Mouse (Mus musculus): ENCODE data around the gene Mybph. TPM values are rescaled to one million over a fixed set of nuclear protein-coding genes. Genes with fewer than 3 reads are reported as not detected.

Gene Mybph
- polyA plus RNA-seq, 1 experiment from 2014 or later, result not detected

DNA sequence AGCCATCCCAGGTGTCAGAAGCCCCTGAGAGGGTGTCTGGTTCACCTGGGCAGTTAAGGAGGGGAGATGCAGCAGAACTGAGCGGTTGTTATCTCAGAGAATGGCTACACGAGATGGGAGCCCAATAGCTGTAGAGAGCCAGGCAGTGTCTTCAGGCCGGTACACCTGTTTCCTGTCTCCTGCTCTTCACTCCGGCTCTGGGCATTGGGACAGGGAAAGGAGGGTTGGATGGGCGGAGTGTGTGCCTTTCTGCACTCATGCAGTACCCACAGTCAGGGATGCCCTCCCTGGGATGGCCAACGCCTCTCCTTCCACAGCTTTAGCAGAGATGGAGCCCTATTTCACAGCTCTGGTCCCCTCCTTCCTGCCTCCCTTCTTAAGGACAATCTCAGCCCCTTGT is 17.8 kb downstream of the Mybph start:
- Histone ChIP-seq H3K4me1 (replicated peaks; ENCODE audit: control insufficient read depth, insufficient read depth, low read length) (peaks cover 23% of the 10 kb centered on the region), H3K27ac (ENCODE audit: low read depth) (peak overlapping the region; percentile 29; the same call in 1 of the 2 replicates), H3K36me3 (ENCODE audit: control insufficient read depth, insufficient read depth, low read length) (no peaks in the 10 kb centered on the region), H3K27me3 (replicated peaks; ENCODE audit: control insufficient read depth, insufficient read depth, low read length) (no peaks in the 10 kb centered on the region), H3K4me2 (ENCODE audit: low read length) (no peak overlapping the region), H3K4me3 (ENCODE audit: low read depth, low read length) (no peak overlapping the region), H3K9ac (ENCODE audit: low read length) (no peak overlapping the region), H3K9me3 (ENCODE audit: control insufficient read depth, low read length) (no peaks in the 10 kb centered on the region)
- 44% methylated on average over 6 of the region's 6 CpGs for WGBS
- DNase-seq (ENCODE audit: low spot score) (no peak), ATAC-seq (replicated peaks; ENCODE audit: low FRiP score, low TSS enrichment, low read depth) (no peak)

DNA sequence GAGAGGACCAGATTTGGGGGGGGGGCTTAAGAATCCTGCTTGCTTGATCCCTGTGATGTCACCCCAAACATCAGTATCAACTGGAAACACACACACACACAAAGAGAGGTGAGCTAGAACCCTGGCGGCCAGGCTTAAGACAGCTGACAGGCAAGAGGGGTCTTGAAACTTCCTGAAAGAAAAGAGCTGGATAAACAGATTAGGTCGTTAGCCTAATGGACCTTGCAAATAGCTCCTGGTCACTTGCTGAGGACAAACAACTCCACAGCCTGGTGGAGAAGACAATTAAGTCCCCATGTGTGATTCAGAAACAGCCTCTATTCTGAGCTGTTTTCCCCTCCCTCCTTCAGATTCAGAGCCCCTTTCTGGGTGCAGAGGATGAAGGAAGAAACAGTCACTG is 18.4 kb downstream of the Mybph start:
- Histone ChIP-seq H3K4me3 (ENCODE audit: low read depth, low read length) (no peak overlapping the region), H3K4me1 (replicated peaks; ENCODE audit: control insufficient read depth, insufficient read depth, low read length) (peaks cover 24% of the 10 kb centered on the region), H3K4me2 (ENCODE audit: low read length) (no peak overlapping the region), H3K9me3 (ENCODE audit: control insufficient read depth, low read length) (no peaks in the 10 kb centered on the region), H3K27ac (ENCODE audit: low read depth) (peak overlapping the region; percentile 29), H3K27me3 (replicated peaks; ENCODE audit: control insufficient read depth, insufficient read depth, low read length) (no peaks in the 10 kb centered on the region), H3K36me3 (ENCODE audit: control insufficient read depth, insufficient read depth, low read length) (no peaks in the 10 kb centered on the region), H3K9ac (ENCODE audit: low read length) (no peak overlapping the region)
- DNase-seq (ENCODE audit: low spot score) (no peak), ATAC-seq (replicated peaks; ENCODE audit: low FRiP score, low TSS enrichment, low read depth) (no peak)
- WGBS, result 20% methylated on average over 2 of the region's 2 CpGs

DNA sequence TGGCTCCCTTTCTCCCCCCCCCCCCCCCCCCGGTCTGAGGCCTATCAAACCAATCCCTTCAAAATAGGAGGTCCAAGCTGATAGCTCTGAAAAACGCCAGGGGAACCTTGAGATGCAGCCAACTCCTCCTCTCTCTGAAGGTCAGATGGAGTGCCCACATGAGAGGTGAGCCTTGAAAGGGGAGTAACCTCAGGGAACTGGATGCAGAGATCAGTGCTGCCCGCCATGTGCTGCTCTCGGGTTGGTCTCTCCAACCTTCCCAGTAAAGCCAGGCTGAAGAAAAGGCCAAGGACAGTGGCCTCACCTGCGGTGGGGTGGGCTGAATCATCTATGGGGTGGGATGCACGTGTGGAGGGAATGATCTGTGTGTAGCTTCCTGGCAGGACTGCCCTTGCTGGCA is 19.1 kb downstream of the Mybph start:
- Histone ChIP-seq H3K4me3 (ENCODE audit: low read depth, low read length) (no peak overlapping the region), H3K9ac (ENCODE audit: low read length) (no peak overlapping the region), H3K27ac (ENCODE audit: low read depth) (no peak overlapping the region), H3K27me3 (replicated peaks; ENCODE audit: control insufficient read depth, insufficient read depth, low read length) (no peaks in the 10 kb centered on the region), H3K4me2 (ENCODE audit: low read length) (no peak overlapping the region), H3K4me1 (replicated peaks; ENCODE audit: control insufficient read depth, insufficient read depth, low read length) (peaks cover 24% of the 10 kb centered on the region), H3K36me3 (ENCODE audit: control insufficient read depth, insufficient read depth, low read length) (no peaks in the 10 kb centered on the region), H3K9me3 (ENCODE audit: control insufficient read depth, low read length) (no peaks in the 10 kb centered on the region)
- DNase-seq (ENCODE audit: low spot score) (no peak), ATAC-seq (replicated peaks; ENCODE audit: low FRiP score, low TSS enrichment, low read depth) (no peak)
- WGBS, result 82% methylated on average over 6 of the region's 6 CpGs

DNA sequence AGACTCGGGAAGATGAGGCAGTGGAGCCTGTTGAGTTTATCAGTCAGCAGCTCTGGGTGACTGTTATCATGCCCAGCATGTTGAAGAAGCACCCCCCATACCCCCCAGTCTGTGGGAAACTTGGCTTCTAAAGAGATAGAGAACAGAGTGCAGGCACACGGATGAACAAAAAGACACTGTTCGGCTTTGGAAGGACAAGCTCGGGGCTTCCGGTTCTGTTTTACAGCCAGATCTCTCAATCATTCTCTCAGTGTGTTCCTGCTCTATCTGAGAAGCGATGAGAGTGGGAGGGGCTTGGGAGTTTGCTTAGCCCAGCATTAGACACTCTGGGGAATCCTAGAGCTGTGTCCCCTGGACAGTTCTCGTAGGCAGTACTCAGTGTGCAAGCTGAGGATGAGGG is 20.2 kb downstream of the Mybph start:
- ATAC-seq (replicated peaks; ENCODE audit: low FRiP score, low TSS enrichment, low read depth) (peak; percentile 34; the same call in 1 of the 2 replicates), DNase-seq (ENCODE audit: low spot score) (no peak)

DNA sequence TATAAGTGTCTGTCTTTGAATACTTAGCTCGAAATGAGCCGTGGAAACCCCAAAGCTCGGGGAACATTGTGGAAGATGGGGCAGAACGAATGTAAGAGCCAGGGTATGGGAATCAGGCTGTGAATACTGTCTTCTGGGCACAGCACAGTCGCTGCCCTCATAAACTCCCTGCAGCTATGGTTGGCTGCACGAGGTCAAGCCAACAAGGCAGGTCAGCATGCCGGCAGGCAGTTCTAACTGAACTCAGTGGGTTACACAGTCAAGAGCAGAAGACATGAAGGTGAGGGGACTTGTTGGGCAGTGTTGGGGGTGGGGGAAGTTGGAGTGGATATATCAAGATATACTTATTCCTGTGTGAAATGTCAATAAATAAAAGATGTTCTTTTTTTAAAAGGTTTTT is 21.8 kb downstream of the Mybph start:
- Histone ChIP-seq H3K4me3 (ENCODE audit: low read depth, low read length) (no peak overlapping the region), H3K9ac (ENCODE audit: low read length) (no peak overlapping the region), H3K36me3 (ENCODE audit: control insufficient read depth, insufficient read depth, low read length) (no peaks in the 10 kb centered on the region), H3K27ac (ENCODE audit: low read depth) (no peak overlapping the region), H3K4me1 (replicated peaks; ENCODE audit: control insufficient read depth, insufficient read depth, low read length) (peaks cover 24% of the 10 kb centered on the region), H3K4me2 (ENCODE audit: low read length) (no peak overlapping the region), H3K9me3 (ENCODE audit: control insufficient read depth, low read length) (no peaks in the 10 kb centered on the region), H3K27me3 (replicated peaks; ENCODE audit: control insufficient read depth, insufficient read depth, low read length) (no peaks in the 10 kb centered on the region)
- WGBS, result 62% methylated on average over 7 of the region's 7 CpGs
- DNase-seq (ENCODE audit: low spot score) (no peak), ATAC-seq (replicated peaks; ENCODE audit: low FRiP score, low TSS enrichment, low read depth) (no peak)

More for the DNA sequence above, 20.2 kb downstream of the Mybph start:
- Histone ChIP-seq H3K9ac (ENCODE audit: low read length) (no peak overlapping the region), H3K4me3 (ENCODE audit: low read depth, low read length) (no peak overlapping the region), H3K4me1 (replicated peaks; ENCODE audit: control insufficient read depth, insufficient read depth, low read length) (peaks cover 24% of the 10 kb centered on the region), H3K27me3 (replicated peaks; ENCODE audit: control insufficient read depth, insufficient read depth, low read length) (no peaks in the 10 kb centered on the region), H3K4me2 (ENCODE audit: low read length) (no peak overlapping the region), H3K9me3 (ENCODE audit: control insufficient read depth, low read length) (no peaks in the 10 kb centered on the region), H3K36me3 (ENCODE audit: control insufficient read depth, insufficient read depth, low read length) (no peaks in the 10 kb centered on the region), H3K27ac (ENCODE audit: low read depth) (peak overlapping the region; percentile 51; the same call in 1 of the 2 replicates)
- WGBS, result 22% methylated on average over 7 of the region's 7 CpGs

DNA sequence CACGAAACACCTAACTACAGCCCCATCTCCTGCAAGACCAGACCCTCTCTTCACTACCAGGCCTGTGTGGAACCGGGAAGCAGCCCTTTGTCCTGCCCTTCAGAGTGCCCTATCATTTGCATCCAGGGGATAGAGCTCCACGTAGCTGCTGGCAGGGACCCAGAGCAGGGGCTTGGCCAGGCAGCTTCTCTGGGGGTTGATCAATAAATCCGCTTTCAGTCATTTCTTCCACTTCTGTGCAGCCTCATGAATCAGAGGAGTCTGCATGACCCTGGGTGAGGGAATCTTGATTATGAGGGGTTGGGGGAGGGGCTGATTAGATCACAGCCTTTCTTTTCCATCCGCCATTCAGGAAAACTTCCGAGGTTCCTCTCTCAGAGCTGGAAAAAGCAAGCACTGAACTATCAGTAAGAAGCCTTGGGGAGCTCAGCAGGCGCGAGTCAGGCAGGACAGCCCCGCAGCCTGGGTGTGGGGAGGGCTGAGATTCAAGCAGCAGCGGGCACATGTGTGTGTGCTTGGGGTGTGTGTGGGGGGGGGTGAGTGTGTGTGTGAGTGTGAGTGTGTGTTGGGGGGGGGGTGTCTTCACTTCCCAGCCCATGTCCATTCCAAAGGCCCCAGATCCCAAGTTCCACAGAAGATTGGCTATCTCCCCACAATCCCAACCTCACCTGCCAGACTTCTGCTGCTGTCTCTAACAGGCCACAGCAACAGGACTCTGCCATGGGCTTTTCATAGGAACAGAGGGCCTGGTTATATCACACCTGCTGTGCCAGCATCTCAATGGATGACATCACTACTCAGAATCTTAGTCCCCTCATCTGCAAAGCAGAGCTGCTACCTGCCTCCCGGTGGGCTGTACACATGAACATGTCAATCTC is 22.7 kb downstream of the Mybph start:
- Histone ChIP-seq H3K27ac (ENCODE audit: low read depth) (0 out of 2 replicates have a peak overlapping the region, but pooled peaks have one; percentile 5), H3K4me1 (replicated peaks; ENCODE audit: control insufficient read depth, insufficient read depth, low read length) (peaks cover 22% of the 10 kb centered on the region), H3K4me2 (ENCODE audit: low read length) (no peak overlapping the region), H3K4me3 (ENCODE audit: low read depth, low read length) (no peak overlapping the region), H3K9me3 (ENCODE audit: control insufficient read depth, low read length) (no peaks in the 10 kb centered on the region), H3K36me3 (ENCODE audit: control insufficient read depth, insufficient read depth, low read length) (no peaks in the 10 kb centered on the region), H3K27me3 (replicated peaks; ENCODE audit: control insufficient read depth, insufficient read depth, low read length) (no peaks in the 10 kb centered on the region), H3K9ac (ENCODE audit: low read length) (no peak overlapping the region)
- ATAC-seq (replicated peaks; ENCODE audit: low FRiP score, low TSS enrichment, low read depth) (no peak), DNase-seq (ENCODE audit: low spot score) (no peak)
- WGBS, result 42% methylated on average over 11 of the region's 11 CpGs

DNA sequence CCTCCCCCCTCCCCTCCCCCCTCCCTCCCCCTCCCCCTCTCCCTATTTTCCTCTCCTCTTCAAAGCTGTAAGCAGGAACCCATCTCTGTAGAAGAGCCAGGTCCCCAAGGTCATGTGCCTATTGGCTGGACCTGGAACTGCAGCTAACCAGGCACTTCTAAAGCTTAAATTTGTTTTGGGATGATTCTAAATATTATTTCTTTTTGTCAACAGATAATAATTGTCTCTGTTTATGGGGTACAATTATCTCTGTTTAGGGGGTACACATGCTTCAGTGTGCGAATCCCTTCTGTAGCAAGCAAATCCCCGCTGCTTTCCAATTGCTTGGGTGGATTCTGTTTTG is 23.4 kb downstream of the Mybph start:
- 76% methylated on average over 2 of the region's 2 CpGs for WGBS
- Histone ChIP-seq H3K27me3 (replicated peaks; ENCODE audit: control insufficient read depth, insufficient read depth, low read length) (no peaks in the 10 kb centered on the region), H3K36me3 (ENCODE audit: control insufficient read depth, insufficient read depth, low read length) (no peaks in the 10 kb centered on the region), H3K4me3 (ENCODE audit: low read depth, low read length) (no peak overlapping the region), H3K9me3 (ENCODE audit: control insufficient read depth, low read length) (no peaks in the 10 kb centered on the region), H3K27ac (ENCODE audit: low read depth) (peak overlapping the region; percentile 44; the same call in 1 of the 2 replicates), H3K4me2 (ENCODE audit: low read length) (no peak overlapping the region), H3K9ac (ENCODE audit: low read length) (no peak overlapping the region), H3K4me1 (replicated peaks; ENCODE audit: control insufficient read depth, insufficient read depth, low read length) (peaks cover 17% of the 10 kb centered on the region)
- ATAC-seq (replicated peaks; ENCODE audit: low FRiP score, low TSS enrichment, low read depth), result no peak
- no peak for DNase-seq (ENCODE audit: low spot score)

DNA sequence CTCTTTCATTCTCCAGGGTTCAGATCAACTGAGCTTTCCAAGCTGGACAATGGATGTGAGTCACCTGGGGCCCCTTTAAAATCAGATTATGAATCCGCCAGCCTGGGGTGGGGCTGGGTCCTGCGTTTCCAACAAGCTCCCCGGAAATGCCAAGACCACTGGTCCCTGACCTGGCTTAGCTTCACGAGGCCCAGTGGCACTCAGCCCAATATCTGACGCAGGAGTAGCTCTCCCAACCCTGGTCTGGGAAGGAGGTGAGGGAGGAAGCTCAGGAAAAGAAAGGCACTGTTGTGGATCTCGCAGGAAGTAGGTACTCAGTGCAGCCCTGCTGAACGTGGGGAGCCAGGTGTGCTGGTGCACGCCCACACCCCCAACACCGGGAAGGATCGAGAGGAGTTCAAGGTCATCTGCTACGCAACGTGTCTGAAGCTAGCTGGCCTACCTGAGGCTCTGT is 23.8 kb downstream of the Mybph start:
- H3K27ac ChIP-seq (ENCODE audit: low read depth), result peak overlapping the region; percentile 44
- H3K4me1 ChIP-seq (replicated peaks; ENCODE audit: control insufficient read depth, insufficient read depth, low read length), result peaks cover 17% of the 10 kb centered on the region
- H3K9me3 ChIP-seq (ENCODE audit: control insufficient read depth, low read length), result no peaks in the 10 kb centered on the region
- no peak overlapping the region for H3K4me3 ChIP-seq (ENCODE audit: low read depth, low read length)
- no peak overlapping the region for H3K4me2 ChIP-seq (ENCODE audit: low read length)
- ATAC-seq (replicated peaks; ENCODE audit: low FRiP score, low TSS enrichment, low read depth), result peak; percentile 37; the same call in 1 of the 2 replicates
- no peaks in the 10 kb centered on the region for H3K36me3 ChIP-seq (ENCODE audit: control insufficient read depth, insufficient read depth, low read length)
- no peaks in the 10 kb centered on the region for H3K27me3 ChIP-seq (replicated peaks; ENCODE audit: control insufficient read depth, insufficient read depth, low read length)
- 49% methylated on average over 12 of the region's 12 CpGs for WGBS
- peak; percentile 69 for DNase-seq (ENCODE audit: low spot score)
- no peak overlapping the region for H3K9ac ChIP-seq (ENCODE audit: low read length)

DNA sequence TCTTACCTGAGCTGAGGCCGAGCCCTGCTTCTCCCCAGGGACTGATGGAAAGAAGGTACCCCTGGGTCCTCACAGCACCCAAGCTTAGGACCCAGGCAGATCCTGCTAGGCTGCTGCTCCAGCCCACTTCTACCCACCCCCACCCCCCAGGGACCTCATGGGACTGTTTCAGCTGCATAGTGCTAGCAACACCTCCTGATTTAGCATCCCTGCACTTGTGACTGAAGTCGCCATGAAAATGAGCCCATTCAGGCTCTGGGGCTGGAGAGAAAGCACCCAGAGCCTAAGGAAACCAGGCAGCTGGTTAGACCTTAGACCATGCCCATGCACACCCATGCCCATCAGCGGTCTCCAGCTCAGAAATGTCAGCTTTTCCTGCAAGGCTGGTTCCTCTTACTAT is 24.7 kb downstream of the Mybph start:
- H3K4me3 ChIP-seq (ENCODE audit: low read depth, low read length), result no peak overlapping the region
- H3K4me2 ChIP-seq (ENCODE audit: low read length), result no peak overlapping the region
- no peaks in the 10 kb centered on the region for H3K36me3 ChIP-seq (ENCODE audit: control insufficient read depth, insufficient read depth, low read length)
- no peak for ATAC-seq (replicated peaks; ENCODE audit: low FRiP score, low TSS enrichment, low read depth)
- no peaks in the 10 kb centered on the region for H3K9me3 ChIP-seq (ENCODE audit: control insufficient read depth, low read length)
- peaks cover 14% of the 10 kb centered on the region for H3K4me1 ChIP-seq (replicated peaks; ENCODE audit: control insufficient read depth, insufficient read depth, low read length)
- DNase-seq (ENCODE audit: low spot score), result no peak
- H3K27ac ChIP-seq (ENCODE audit: low read depth), result 0 out of 2 replicates have a peak overlapping the region, but pooled peaks have one; percentile 44
- no peak overlapping the region for H3K9ac ChIP-seq (ENCODE audit: low read length)
- WGBS, result 87% methylated on average over 3 of the region's 3 CpGs
- no peaks in the 10 kb centered on the region for H3K27me3 ChIP-seq (replicated peaks; ENCODE audit: control insufficient read depth, insufficient read depth, low read length)

Data from intestine, embryonic 14.5 days (tissue).